Comparison of ENCODE assay signal across 20 mouse cellular contexts in the genomic region with DNA sequence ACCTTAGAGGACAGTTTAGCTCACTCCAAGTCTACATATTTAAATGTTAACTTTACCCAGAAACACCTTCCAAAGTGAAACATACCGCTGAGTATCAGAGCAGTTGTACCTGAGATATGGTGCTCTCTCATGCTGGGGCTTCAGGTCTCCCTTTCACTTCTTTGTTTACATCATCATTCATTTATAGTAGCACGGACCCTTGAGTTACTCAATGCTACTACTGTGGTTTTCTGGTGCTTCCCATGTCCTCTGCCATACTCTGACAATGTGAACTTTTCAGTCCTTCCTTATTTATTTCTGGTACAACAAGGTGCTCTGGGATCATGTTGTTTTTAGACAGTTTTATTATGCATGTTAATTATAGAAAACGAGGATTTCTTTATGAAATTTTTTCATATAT. TPM values are rescaled to one million over a fixed set of nuclear protein-coding genes. Genes with fewer than 3 reads are reported as not detected.
DNase-seq lines count a peak whose midpoint lies in the region; ATAC-seq and TF ChIP-seq lines count a peak whose summit lies in the region.
"Had no signal": no experiment of that assay in that cellular context is flagged by ENCODE, and none has a peak within 500 bp of the region (broad histone marks: within the 10 kb centered on the region; RNA-seq: fewer than 3 reads in every experiment).

No protein-coding gene starts in this region.

- TF ChIP-seq POLR2A in cerebellum, adult 2 months (IDR thresholded peaks at IDR 0.05; ENCODE audit: borderline replicate concordance, insufficient read depth, low read length), result no peak

- ATAC-seq in common myeloid progenitor, adult 5-6 weeks (replicated peaks; ENCODE audit: low read depth, poor library complexity, severe bottlenecking), result 0 out of 2 replicates have a peak, but pooled peaks have one; percentile 47
- ATAC-seq in granulocyte monocyte progenitor cell, adult 5-6 weeks (replicated peaks; ENCODE audit: poor library complexity, severe bottlenecking), result peak; percentile 90
- ATAC-seq in megakaryocyte progenitor cell, adult 5-6 weeks (replicated peaks; ENCODE audit: poor library complexity), result peak; percentile 76
- ATAC-seq: forebrain, embryonic 13.5 days; forebrain, embryonic 15.5 days; forebrain, postnatal 0 days had no signal

- H3K27me3 ChIP-seq in cerebellum, adult 2 months (ENCODE audit: control insufficient read depth, insufficient read depth, low read length), result no peaks in the 10 kb centered on the region
- H3K27me3 ChIP-seq: embryonic facial prominence, embryonic 12.5 days; forebrain, embryonic 13.5 days; forebrain, embryonic 15.5 days had no signal

- H3K4me3 ChIP-seq in cerebellum, adult 2 months (replicated peaks; ENCODE audit: insufficient read depth, low read depth, low read length), result no peak overlapping the region
- H3K4me3 ChIP-seq: embryonic facial prominence, embryonic 10.5 days; embryonic facial prominence, embryonic 12.5 days; forebrain, embryonic 13.5 days; forebrain, embryonic 15.5 days had no signal

- peaks cover 3% of the 10 kb centered on the region; the same call in 1 of the 2 replicates for H3K4me1 ChIP-seq in cerebellum, adult 2 months (ENCODE audit: control insufficient read depth, insufficient read depth, low read length)
- H3K4me1 ChIP-seq: embryonic facial prominence, embryonic 10.5 days; embryonic facial prominence, embryonic 12.5 days; forebrain, embryonic 13.5 days; forebrain, embryonic 15.5 days had no signal

- DNase-seq in cerebellum, adult 2 months, result no peak
- DNase-seq in urinary bladder, adult 2 months (ENCODE audit: low spot score), result no peak
- DNase-seq: adrenal gland, adult 8-10 months; adrenal gland, postnatal 14 days; adrenal gland, postnatal 36 days; cerebellum, adult 11-12 months; cerebellum, adult 8-10 months; cerebellum, adult 9-11 months; cerebellum, postnatal 14 days; cerebellum, postnatal 36 days; forebrain, postnatal 0 days had no signal

- no peak for TF ChIP-seq CTCF in cerebellum, adult 2 months (IDR thresholded peaks at IDR 0.05; ENCODE audit: borderline replicate concordance, insufficient read depth, low read depth, low read length)

- no peak overlapping the region for H3K27ac ChIP-seq in cerebellum, adult 2 months (ENCODE audit: insufficient read depth, low read length)
- H3K27ac ChIP-seq: embryonic facial prominence, embryonic 10.5 days; embryonic facial prominence, embryonic 12.5 days; forebrain, embryonic 13.5 days; forebrain, embryonic 15.5 days had no signal

- WGBS in cerebellum, adult 2 months, result 88% methylated on average over 3 of the region's 3 CpGs

RNA-seq across cellular contexts. Expression of a gene that starts 25.2 kb away (rescaled TPM):
- 0.69 TPM in 1 of 2 replicates, not detected in the other for total RNA-seq in common myeloid progenitor, adult 5-6 weeks (2017)
- total RNA-seq in granulocyte monocyte progenitor cell, adult 5-6 weeks (2014; fragmentation: Nextera tagmentation), result not detected in 2 replicates
- total RNA-seq in granulocyte monocyte progenitor cell, adult 5-6 weeks (2017), result 0.04 TPM in 1 of 2 replicates, not detected in the other
- total RNA-seq in megakaryocyte progenitor cell, adult 5-6 weeks (2015), result 0.64 TPM in 1 of 2 replicates, not detected in the other
- total RNA-seq in megakaryocyte progenitor cell, adult 5-6 weeks (2017), result 0.17 TPM in 1 of 2 replicates, not detected in the other
- 0.61 and 0.84 TPM in 2 replicates for polyA plus RNA-seq in cerebellum, adult 2 months (2012; rRNA removed)
- polyA plus RNA-seq in urinary bladder, adult 2 months (2012; rRNA removed), result 0.12 TPM in 2 replicates
- total RNA-seq: MEL had no signal
- polyA plus RNA-seq: C2C12 had no signal
